13 mouse cellular contexts compared by ENCODE assay signal in the genomic region with DNA sequence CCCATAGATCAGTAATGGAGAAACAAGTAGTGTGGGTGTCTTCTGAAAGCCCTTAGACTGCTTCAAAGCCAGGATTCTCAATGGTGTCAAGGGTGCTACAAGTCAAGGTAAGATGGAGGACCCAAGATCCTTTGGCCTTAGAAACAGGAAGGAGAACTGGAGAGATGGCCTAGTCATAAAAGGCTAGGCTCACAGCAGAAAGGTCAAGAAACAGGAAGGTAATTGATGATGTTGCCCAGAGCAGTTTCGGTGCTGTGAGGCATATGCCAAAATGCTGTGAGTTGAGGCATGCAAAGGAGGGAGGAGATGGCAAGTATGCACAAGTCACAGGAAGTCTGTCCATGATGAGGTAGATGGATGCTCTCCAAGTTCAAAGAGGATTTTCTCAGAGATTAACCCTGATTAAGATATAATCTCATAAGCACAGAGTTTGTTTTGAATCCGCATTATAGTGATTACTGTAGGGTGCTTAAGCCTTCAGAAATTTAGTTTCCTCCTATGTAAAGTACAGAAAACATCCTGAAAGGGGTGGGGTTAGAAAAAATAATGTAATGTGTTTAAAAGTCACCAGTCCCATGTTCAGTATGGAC. TPM values are rescaled to one million over a fixed set of nuclear protein-coding genes. Genes with fewer than 3 reads are reported as not detected.
"Had no signal": no experiment of that assay in that cellular context is flagged by ENCODE, and none has a peak within 500 bp of the region (broad histone marks: within the 10 kb centered on the region; RNA-seq: fewer than 3 reads in every experiment).

No protein-coding gene starts in this region.

- H3K4me2 ChIP-seq: limb, embryonic 12.5 days; liver, embryonic 13.5 days; neural tube, embryonic 13.5 days had no signal

- H3K4me3 ChIP-seq: layer of hippocampus, adult 2 months; limb, embryonic 12.5 days; liver, embryonic 13.5 days; midbrain, embryonic 10.5 days; neural tube, embryonic 13.5 days had no signal

- H3K9ac ChIP-seq: limb, embryonic 12.5 days; liver, embryonic 13.5 days; liver, postnatal 0 days; neural tube, embryonic 13.5 days had no signal

- ATAC-seq: intestine, embryonic 16.5 days; liver, postnatal 0 days had no signal

- H3K27me3 ChIP-seq: limb, embryonic 12.5 days; liver, embryonic 13.5 days; neural tube, embryonic 13.5 days had no signal

- H3K36me3 ChIP-seq: limb, embryonic 12.5 days; liver, embryonic 13.5 days; midbrain, embryonic 10.5 days; neural tube, embryonic 13.5 days had no signal

- H3K27ac ChIP-seq: layer of hippocampus, adult 2 months; limb, embryonic 12.5 days; liver, embryonic 13.5 days; midbrain, embryonic 10.5 days; neural tube, embryonic 13.5 days had no signal

- H3K9me3 ChIP-seq: limb, embryonic 12.5 days; liver, embryonic 13.5 days; midbrain, embryonic 10.5 days; neural tube, embryonic 13.5 days had no signal

- H3K4me1 ChIP-seq: limb, embryonic 12.5 days; liver, embryonic 13.5 days; midbrain, embryonic 10.5 days; neural tube, embryonic 13.5 days had no signal

- DNase-seq: kidney, adult 2 months; kidney, postnatal 36 days; liver; liver, embryonic 13.5 days; liver, postnatal 0 days; midbrain, embryonic 14.5 days; right cerebral cortex, postnatal 4 days; thymus, postnatal 4 days had no signal

RNA-seq across cellular contexts. Expression of gene Gda, which starts 26.2 kb away (rescaled TPM):
- polyA plus RNA-seq: limb, embryonic 12.5 days; midbrain, embryonic 10.5 days had no signal
